Mouse (Mus musculus): ENCODE results near the gene Junb. TPM values are rescaled to one million over a fixed set of nuclear protein-coding genes. Genes with fewer than 3 reads are reported as not detected.
A peak's percentile ranks its signal among the peaks of the same experiment; 100 is the strongest.

Gene Junb
- polyA plus RNA-seq, 1 experiment from 2014 or later, result 6.6 TPM

GRCm38 (mm10) chr8:84985684-84986378 is 7.3 kb upstream of the Junb start:
- WGBS, result under 1% methylated on average over 53 of the region's 53 CpGs
- no peaks in the 10 kb centered on the region for H3K36me3 ChIP-seq (replicated peaks)
- H3K27ac ChIP-seq (replicated peaks), result peak overlapping the region; percentile 85
- DNase-seq (ENCODE audit: low spot score), result peak; percentile 91
- H3K4me3 ChIP-seq, result peak overlapping the region; percentile 71
- peaks cover 49% of the 10 kb centered on the region for H3K27me3 ChIP-seq (replicated peaks; ENCODE audit: low read depth, poor library complexity, severe bottlenecking)
- H3K9me3 ChIP-seq, result no peaks in the 10 kb centered on the region
- H3K4me1 ChIP-seq, result peaks cover 68% of the 10 kb centered on the region

GRCm38 (mm10) chr8:84985049-84985683 is 6.6 kb upstream of the Junb start:
- H3K9me3 ChIP-seq, result no peaks in the 10 kb centered on the region
- peaks cover 68% of the 10 kb centered on the region for H3K4me1 ChIP-seq
- H3K27ac ChIP-seq (replicated peaks), result peak overlapping the region; percentile 85
- peaks cover 55% of the 10 kb centered on the region for H3K27me3 ChIP-seq (replicated peaks; ENCODE audit: low read depth, poor library complexity, severe bottlenecking)
- no peaks in the 10 kb centered on the region for H3K36me3 ChIP-seq (replicated peaks)
- peak overlapping the region; percentile 71 for H3K4me3 ChIP-seq
- WGBS, result under 1% methylated on average over 23 of the region's 23 CpGs
- no peak for DNase-seq (ENCODE audit: low spot score)

GRCm38 (mm10) chr8:84984294-84985048 is 6.0 kb upstream of the Junb start:
- peaks cover 61% of the 10 kb centered on the region for H3K27me3 ChIP-seq (replicated peaks; ENCODE audit: low read depth, poor library complexity, severe bottlenecking)
- no peaks in the 10 kb centered on the region for H3K36me3 ChIP-seq (replicated peaks)
- WGBS, result 3% methylated on average over 16 of the region's 16 CpGs
- peak overlapping the region; percentile 85 for H3K27ac ChIP-seq (replicated peaks)
- peak; percentile 42 for DNase-seq (ENCODE audit: low spot score)
- H3K4me3 ChIP-seq, result peak overlapping the region; percentile 71
- peaks cover 72% of the 10 kb centered on the region for H3K4me1 ChIP-seq
- no peaks in the 10 kb centered on the region for H3K9me3 ChIP-seq

GRCm38 (mm10) chr8:84982499-84983011 is 4.0 kb upstream of the Junb start:
- Histone ChIP-seq H3K9me3 (no peaks in the 10 kb centered on the region), H3K4me3 (no peak overlapping the region), H3K4me1 (peaks cover 85% of the 10 kb centered on the region), H3K27me3 (replicated peaks; ENCODE audit: low read depth, poor library complexity, severe bottlenecking) (peaks cover 72% of the 10 kb centered on the region), H3K36me3 (replicated peaks) (no peaks in the 10 kb centered on the region), H3K27ac (replicated peaks) (peak overlapping the region; percentile 30; the same call in 1 of the 2 replicates)
- 72% methylated on average over 3 of the region's 3 CpGs for WGBS
- DNase-seq (ENCODE audit: low spot score), result no peak

GRCm38 (mm10) chr8:84981644-84982498 is 3.4 kb upstream of the Junb start:
- Histone ChIP-seq H3K9me3 (no peaks in the 10 kb centered on the region), H3K36me3 (replicated peaks) (no peaks in the 10 kb centered on the region), H3K4me3 (peak overlapping the region; percentile 25; the same call in 1 of the 2 replicates), H3K4me1 (peaks cover 92% of the 10 kb centered on the region), H3K27ac (replicated peaks) (peak overlapping the region; percentile 69), H3K27me3 (replicated peaks; ENCODE audit: low read depth, poor library complexity, severe bottlenecking) (peaks cover 72% of the 10 kb centered on the region)
- DNase-seq (ENCODE audit: low spot score), result no peak
- WGBS, result 75% methylated on average over 15 of the region's 15 CpGs

GRCm38 (mm10) chr8:84980622-84981358 is 2.3 kb upstream of the Junb start:
- DNase-seq (ENCODE audit: low spot score), result peak; percentile 30
- peak overlapping the region; percentile 69 for H3K27ac ChIP-seq (replicated peaks)
- peaks cover 95% of the 10 kb centered on the region for H3K4me1 ChIP-seq
- WGBS, result 28% methylated on average over 11 of the region's 11 CpGs
- H3K9me3 ChIP-seq, result no peaks in the 10 kb centered on the region
- H3K36me3 ChIP-seq (replicated peaks), result no peaks in the 10 kb centered on the region
- peaks cover 62% of the 10 kb centered on the region for H3K27me3 ChIP-seq (replicated peaks; ENCODE audit: low read depth, poor library complexity, severe bottlenecking)
- H3K4me3 ChIP-seq, result peak overlapping the region; percentile 73

GRCm38 (mm10) chr8:84979599-84980421 is 1.3 kb upstream of the Junb start:
- Histone ChIP-seq H3K27me3 (replicated peaks; ENCODE audit: low read depth, poor library complexity, severe bottlenecking) (peaks cover 59% of the 10 kb centered on the region), H3K4me3 (peak overlapping the region; percentile 73), H3K27ac (replicated peaks) (peak overlapping the region; percentile 69), H3K9me3 (no peaks in the 10 kb centered on the region), H3K4me1 (peaks cover 95% of the 10 kb centered on the region), H3K36me3 (replicated peaks) (peaks cover 6% of the 10 kb centered on the region)
- DNase-seq (ENCODE audit: low spot score), result peak; percentile 90
- 2% methylated on average over 42 of the region's 42 CpGs for whole genome bisulfite sequencing

GRCm38 (mm10) chr8:84977435-84978247 is 877 bp downstream of the Junb start:
- Histone ChIP-seq H3K4me3 (peak overlapping the region; percentile 73), H3K27ac (replicated peaks) (peak overlapping the region; percentile 78), H3K4me1 (peaks cover 80% of the 10 kb centered on the region), H3K9me3 (no peaks in the 10 kb centered on the region), H3K36me3 (replicated peaks) (peaks cover 28% of the 10 kb centered on the region), H3K27me3 (replicated peaks; ENCODE audit: low read depth, poor library complexity, severe bottlenecking) (peaks cover 54% of the 10 kb centered on the region)
- DNase-seq (ENCODE audit: low spot score), result peak; percentile 73
- 1% methylated on average over 70 of the region's 70 CpGs for WGBS

- WGBS, result 2% methylated on average over 25 of the region's 25 CpGs
- DNase-seq (ENCODE audit: low spot score), result no peak
- H3K4me3 ChIP-seq, result peak overlapping the region; percentile 73
- peaks cover 72% of the 10 kb centered on the region for H3K4me1 ChIP-seq
- peaks cover 46% of the 10 kb centered on the region for H3K27me3 ChIP-seq (replicated peaks; ENCODE audit: low read depth, poor library complexity, severe bottlenecking)
- H3K9me3 ChIP-seq, result no peaks in the 10 kb centered on the region
- peak overlapping the region; percentile 80 for H3K27ac ChIP-seq (replicated peaks)
- peaks cover 35% of the 10 kb centered on the region for H3K36me3 ChIP-seq (replicated peaks)
These were observed 1.6 kb downstream of the Junb start for GRCm38 (mm10) chr8:84976763-84977434.
